Mouse (Mus musculus) cortical plate, adult 2 months (tissue): ENCODE results near the gene Spc24.

Source experiments
- CTCF ChIP-seq: fragments of 200-500 bp; IDR thresholded peaks from 2 replicates; pipeline ENCODE4 v1.5.1; 2011; ENCODE audit warnings: mild to moderate bottlenecking, control low read depth, low read length; ENCODE audit not compliant: insufficient read depth; ENCODE audit errors: extremely low read depth
- POLR2A ChIP-seq: fragments of 200-500 bp; IDR thresholded peaks from 2 replicates; pipeline ENCODE4 v1.6.1; 2011; ENCODE audit warnings: mild to moderate bottlenecking, low read length, control low read depth; ENCODE audit not compliant: insufficient read depth; ENCODE audit errors: extremely low read depth

DNA sequence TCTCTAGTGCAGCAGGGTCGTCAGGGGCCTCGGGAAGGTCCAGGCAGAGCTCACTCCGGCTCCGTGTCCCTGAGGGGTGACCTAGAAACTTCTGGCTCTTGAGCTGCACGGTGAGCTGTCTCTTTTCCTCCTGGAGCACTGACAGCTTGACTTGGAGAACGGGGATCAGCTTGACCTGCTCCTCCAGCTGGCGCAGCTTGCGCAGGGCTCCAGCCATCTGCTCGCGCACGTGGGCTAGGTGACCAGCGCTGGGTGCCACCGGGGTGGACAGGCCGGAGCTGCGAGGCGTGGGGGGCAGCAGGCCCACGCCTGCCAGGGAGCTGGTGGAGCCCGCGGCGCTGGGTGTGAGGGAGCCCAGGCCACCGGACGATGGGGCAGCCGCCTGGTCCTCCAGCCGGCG, 34.8 kb upstream of the Spc24 start:
- TF ChIP-seq CTCF (no peak), POLR2A (no peak)
